Comparison of ENCODE assay signal across 8 mouse cellular contexts in genomic region chr7:101378285-101378684, GRCm38 (mm10). TPM values are rescaled to one million over a fixed set of nuclear protein-coding genes. Genes with fewer than 3 reads are reported as not detected.
DNase-seq lines count a peak whose midpoint lies in the region; ATAC-seq and TF ChIP-seq lines count a peak whose summit lies in the region.

No protein-coding gene starts in this region.

- peaks cover 45% of the 10 kb centered on the region for H3K4me1 ChIP-seq in heart, embryonic 10.5 days
- peaks cover 16% of the 10 kb centered on the region; the same call in 1 of the 2 replicates for H3K4me1 ChIP-seq in neural tube, embryonic 13.5 days (replicated peaks)
- no peaks in the 10 kb centered on the region; the same call in 1 of the 2 replicates for H3K4me1 ChIP-seq in limb, embryonic 14.5 days (ENCODE audit: control insufficient read depth, insufficient read depth, low read length)

- WGBS in heart, embryonic 10.5 days = 63% methylated on average over 3 of the region's 3 CpGs
- 74% methylated on average over 3 of the region's 3 CpGs for WGBS in neural tube, embryonic 13.5 days
- 69% methylated on average over 3 of the region's 3 CpGs for WGBS in limb, embryonic 14.5 days

- H3K36me3 ChIP-seq in heart, embryonic 10.5 days = no peaks in the 10 kb centered on the region
- no peaks in the 10 kb centered on the region for H3K36me3 ChIP-seq in neural tube, embryonic 13.5 days
- H3K36me3 ChIP-seq in limb, embryonic 14.5 days (ENCODE audit: control insufficient read depth, insufficient read depth, low read length) = no peaks in the 10 kb centered on the region

- H3K27ac ChIP-seq in heart, embryonic 10.5 days = peak overlapping the region; percentile 84
- no peak overlapping the region for H3K27ac ChIP-seq in neural tube, embryonic 13.5 days (replicated peaks)
- H3K27ac ChIP-seq in limb, embryonic 14.5 days (replicated peaks; ENCODE audit: low read depth, low read length) = no peak overlapping the region

- H3K9me3 ChIP-seq in heart, embryonic 10.5 days = no peaks in the 10 kb centered on the region
- no peaks in the 10 kb centered on the region for H3K9me3 ChIP-seq in neural tube, embryonic 13.5 days
- H3K9me3 ChIP-seq in limb, embryonic 14.5 days (ENCODE audit: control insufficient read depth, low read length) = no peaks in the 10 kb centered on the region

- peaks cover 5% of the 10 kb centered on the region for H3K27me3 ChIP-seq in heart, embryonic 10.5 days (ENCODE audit: insufficient read depth, poor library complexity, severe bottlenecking)
- H3K27me3 ChIP-seq in neural tube, embryonic 13.5 days = no peaks in the 10 kb centered on the region
- H3K27me3 ChIP-seq in limb, embryonic 14.5 days (ENCODE audit: control insufficient read depth, insufficient read depth, low read length) = no peaks in the 10 kb centered on the region

- H3K4me2 ChIP-seq in neural tube, embryonic 13.5 days = peak overlapping the region; percentile 21; the same call in 1 of the 2 replicates
- peak overlapping the region; percentile 32 for H3K4me2 ChIP-seq in limb, embryonic 14.5 days (replicated peaks; ENCODE audit: low read depth, low read length, severe bottlenecking)

- ATAC-seq in neural tube, embryonic 13.5 days (ENCODE audit: low read depth) = no peak
- no peak for ATAC-seq in limb, embryonic 14.5 days (ENCODE audit: low FRiP score, low read depth)

- TF ChIP-seq POLR2A in limb, embryonic 14.5 days (IDR thresholded peaks at IDR 0.05; ENCODE audit: borderline replicate concordance, extremely low read depth, insufficient read depth, insufficient read length) = no peak

- peak overlapping the region; percentile 37; the same call in 1 of the 2 replicates for H3K4me3 ChIP-seq in heart, embryonic 10.5 days
- H3K4me3 ChIP-seq in neural tube, embryonic 13.5 days = no peak overlapping the region
- no peak overlapping the region; the same call in 1 of the 2 replicates for H3K4me3 ChIP-seq in limb, embryonic 14.5 days (replicated peaks; ENCODE audit: low read length)

- DNase-seq in heart, embryonic 10.5 days (ENCODE audit: low spot score) = no peak
- DNase-seq in heart, adult 9 months (ENCODE audit: low spot score in 2 of 2) = no peak
- DNase-seq in neural tube, embryonic 10.5 days (ENCODE audit: extremely low spot score, low spot score) = no peak
- DNase-seq in limb, embryonic 14.5 days (ENCODE audit: low spot score) = no peak
- peak; percentile 30 for DNase-seq in thymus, postnatal 14 days
- DNase-seq in adrenal gland, adult 18-20 months (ENCODE audit: low spot score in 2 of 2) = no peak
- no peak for DNase-seq in left cerebral cortex, adult 8-10 months (ENCODE audit: low spot score in 2 of 2)

- H3K9ac ChIP-seq in neural tube, embryonic 13.5 days = peak overlapping the region; percentile 3; the same call in 1 of the 2 replicates
- H3K9ac ChIP-seq in limb, embryonic 14.5 days (ENCODE audit: low read depth, low read length, severe bottlenecking) = no peak overlapping the region

RNA-seq across cellular contexts. Expression of gene Arap1, which starts 30.4 kb away (rescaled TPM):
- 15.9 and 24.6 TPM in 2 replicates for polyA plus RNA-seq in heart, embryonic 10.5 days (2016; fragmentation: Nextera tagmentation; extraction: Ambion mirVana)
- 11.2 and 11.3 TPM in 2 replicates for polyA plus RNA-seq in neural tube, embryonic 13.5 days (2015; fragmentation: Nextera tagmentation; extraction: Ambion mirVana)
- polyA plus RNA-seq in limb, embryonic 14.5 days (2012; rRNA removed) = 92.6 and 99.2 TPM in 2 replicates
- 77.1 and 87.3 TPM in 2 replicates for polyA plus RNA-seq in limb, embryonic 14.5 days (2014; fragmentation: Nextera tagmentation; extraction: Ambion mirVana)
- total RNA-seq in adrenal gland, adult 18-20 months (2021) = 10 to 100 TPM; 24.9 to 39.1 TPM
- total RNA-seq in left cerebral cortex, adult 8-10 months (2022) = 10 to 100 TPM; 19.6 to 32.5 (median 25.3) TPM

RNA-seq across cellular contexts. Expression of gene Gm45837, which starts 32.4 kb away (rescaled TPM):
- polyA plus RNA-seq in heart, embryonic 10.5 days (2016; fragmentation: Nextera tagmentation; extraction: Ambion mirVana) = 3.3 TPM in 1 of 2 replicates, not detected in the other
- not detected in 2 replicates for polyA plus RNA-seq in neural tube, embryonic 13.5 days (2015; fragmentation: Nextera tagmentation; extraction: Ambion mirVana)
- 0.41 and 0.93 TPM in 2 replicates for polyA plus RNA-seq in limb, embryonic 14.5 days (2012; rRNA removed)
- polyA plus RNA-seq in limb, embryonic 14.5 days (2014; fragmentation: Nextera tagmentation; extraction: Ambion mirVana) = 7.5 and 8.8 TPM in 2 replicates
- total RNA-seq in adrenal gland, adult 18-20 months (2021) = 1 to 10 TPM in 1 of 2 experiments, not detected in 1; 3.4 TPM
- total RNA-seq in left cerebral cortex, adult 8-10 months (2022) = 1 to 10 TPM in 2 of 4 experiments, not detected in 2; 1.2 to 1.6 TPM

RNA-seq across cellular contexts. Expression of gene Pde2a, which starts 43.2 kb away (rescaled TPM):
- polyA plus RNA-seq in heart, embryonic 10.5 days (2016; fragmentation: Nextera tagmentation; extraction: Ambion mirVana) = 1.6 and 12.0 TPM in 2 replicates
- polyA plus RNA-seq in neural tube, embryonic 13.5 days (2015; fragmentation: Nextera tagmentation; extraction: Ambion mirVana) = 43.6 TPM in 2 replicates
- polyA plus RNA-seq in limb, embryonic 14.5 days (2012; rRNA removed) = 11.8 and 12.7 TPM in 2 replicates
- polyA plus RNA-seq in limb, embryonic 14.5 days (2014; fragmentation: Nextera tagmentation; extraction: Ambion mirVana) = 4.9 and 10.5 TPM in 2 replicates
- total RNA-seq in adrenal gland, adult 18-20 months (2021) = 100 to 1,000 TPM; 157 to 186 TPM
- total RNA-seq in left cerebral cortex, adult 8-10 months (2022) = 100 to 1,000 TPM; 370 to 394 (median 377) TPM
